ENCODE assay signal across 7 mouse cellular contexts in genomic region chr11:3100066-3100645, GRCm38 (mm10).
DNase-seq lines count a peak whose midpoint lies in the region; ATAC-seq and TF ChIP-seq lines count a peak whose summit lies in the region.
"Not testable (repeated sequence)": the region's sequence is repeated elsewhere in the genome, so short reads cannot be mapped to it uniquely, and the experiment has no call there.

No protein-coding gene starts in this region.

- H3K4me1 ChIP-seq in MEL (ENCODE audit: control insufficient read depth in 1 of 2, insufficient read depth in 2 of 2, low read length in 2 of 2); forebrain, embryonic 11.5 days (replicated peaks; ENCODE audit: control insufficient read depth, insufficient read depth, low read length); hindbrain, embryonic 12.5 days: not testable (repeated sequence)

- TF ChIP-seq EP300 in MEL (IDR thresholded peaks at IDR 0.05; ENCODE audit: low read depth in 1 of 2, low read length in 2 of 2) = not testable (repeated sequence)

- peak; percentile 87 for DNase-seq in MEL (ENCODE audit: low read depth, low spot score)
- DNase-seq in embryo, embryonic 11 days = peak; percentile 42
- DNase-seq in forebrain, embryonic 11.5 days (ENCODE audit: low spot score) = not testable (repeated sequence)
- DNase-seq in large intestine, adult 2 months (ENCODE audit: low read depth, low spot score) = peak; percentile 74
- DNase-seq in retina, adult 2 months (ENCODE audit: low read depth, low spot score) = peak; percentile 61

- H3K4me2 ChIP-seq in forebrain, embryonic 11.5 days (ENCODE audit: low read depth, low read length, severe bottlenecking); hindbrain, embryonic 12.5 days (replicated peaks): not testable (repeated sequence)

- not testable (repeated sequence) for H3K36me3 ChIP-seq in MEL (ENCODE audit: control insufficient read depth in 1 of 2, insufficient read depth in 2 of 2, low read length in 2 of 2); forebrain, embryonic 11.5 days (ENCODE audit: control insufficient read depth, insufficient read depth, low read length); hindbrain, embryonic 12.5 days

- H3K27me3 ChIP-seq in MEL (ENCODE audit: control insufficient read depth in 1 of 2, insufficient read depth in 2 of 2, low read length in 2 of 2); forebrain, embryonic 11.5 days (ENCODE audit: control insufficient read depth, insufficient read depth, low read length); hindbrain, embryonic 12.5 days: not testable (repeated sequence)

- not testable (repeated sequence) for TF ChIP-seq CTCF in MEL (IDR thresholded peaks at IDR 0.05 in 2 of 3, conservative IDR thresholded peaks at IDR 0.05 in 1 of 3; ENCODE audit: control insufficient read depth in 1 of 3, insufficient read depth in 1 of 3, low read depth in 2 of 3, low read length in 3 of 3, poor library complexity in 1 of 3, severe bottlenecking in 1 of 3)

- 79% methylated on average over 12 of the region's 12 CpGs for WGBS in forebrain, embryonic 11.5 days
- 74% methylated on average over 12 of the region's 12 CpGs for WGBS in hindbrain, embryonic 12.5 days
- whole genome bisulfite sequencing in large intestine, adult 2 months = 77% methylated on average over 12 of the region's 12 CpGs

- not testable (repeated sequence) for H3K9me3 ChIP-seq in MEL (replicated peaks; ENCODE audit: insufficient read depth, low read length)
- H3K9me3 ChIP-seq in forebrain, embryonic 11.5 days (ENCODE audit: control insufficient read depth, low read length) = peaks cover 40% of the 10 kb centered on the region
- H3K9me3 ChIP-seq in hindbrain, embryonic 12.5 days (replicated peaks) = peaks cover 33% of the 10 kb centered on the region

- H3K79me2 ChIP-seq in MEL (ENCODE audit: control insufficient read depth, insufficient read depth, low read length, poor library complexity) = not testable (repeated sequence)

- H3K4me3 ChIP-seq in MEL (ENCODE audit: control insufficient read depth in 1 of 2, insufficient read depth in 1 of 2, low read depth in 2 of 2, low read length in 2 of 2); forebrain, embryonic 11.5 days (ENCODE audit: low read depth, low read length); hindbrain, embryonic 12.5 days: not testable (repeated sequence)

- not testable (repeated sequence) for H3K27ac ChIP-seq in MEL (ENCODE audit: control insufficient read depth, low read depth, low read length); forebrain, embryonic 11.5 days (ENCODE audit: low read depth, low read length); hindbrain, embryonic 12.5 days

- not testable (repeated sequence) for TF ChIP-seq RAD21 in MEL (IDR thresholded peaks at IDR 0.05; ENCODE audit: low read depth, low read length)

- H3K9ac ChIP-seq in MEL (ENCODE audit: control insufficient read depth, low read depth, low read length, poor library complexity, severe bottlenecking); forebrain, embryonic 11.5 days (ENCODE audit: low read length); hindbrain, embryonic 12.5 days: not testable (repeated sequence)

- peak; percentile 56; the same call in 1 of the 2 replicates for ATAC-seq in forebrain, embryonic 11.5 days (replicated peaks; ENCODE audit: low FRiP score)
- peak; percentile 72 for ATAC-seq in hindbrain, embryonic 12.5 days (ENCODE audit: low FRiP score)
- ATAC-seq in megakaryocyte progenitor cell, adult 5-6 weeks (replicated peaks; ENCODE audit: poor library complexity) = peak; percentile 50

- TF ChIP-seq POLR2A in MEL (IDR thresholded peaks at IDR 0.05; ENCODE audit: control insufficient read depth in 1 of 2, insufficient read depth in 1 of 2, low read depth in 1 of 2, low read length in 2 of 2, poor library complexity in 1 of 2) = not testable (repeated sequence)
